Mouse (Mus musculus) thymus, adult 18-20 months (tissue): ENCODE measurements around the gene Eml1.

Experiments
- DNase-seq, 2 experiments: peaks; one replicate each; pipeline ENCODE4 v3.0.0; 2022; ENCODE audit warnings: mixed read lengths in 2 of 2

Eml1 gene

GRCm38 (mm10) chr12:108370596-108371428 is at the start of gene Eml1:
TSS of gene Eml1 (plus strand) at chr12:108370957.
- DNase-seq: no peak

GRCm38 (mm10) chr12:108326401-108326800 is 44.4 kb upstream of the Eml1 start:
- no peak for DNase-seq

GRCm38 (mm10) chr12:108327889-108328491 is 42.8 kb upstream of the Eml1 start:
- DNase-seq: no peak

- peak; percentile 51 to 60 for DNase-seq
Observed at GRCm38 (mm10) chr12:108333056-108333455, 37.7 kb upstream of the Eml1 start.

GRCm38 (mm10) chr12:108333481-108333882 is 37.3 kb upstream of the Eml1 start:
- peak in 1 of 2 experiments; percentile 16 for DNase-seq

- DNase-seq: peak; percentile 87 to 90
Observed at GRCm38 (mm10) chr12:108333895-108334445, 36.8 kb upstream of the Eml1 start, which contains the start of gene Cyp46a1. TSS of gene Cyp46a1 (plus strand) at chr12:108334381.

- peak in 1 of 2 experiments; percentile 6 for DNase-seq
Observed at GRCm38 (mm10) chr12:108334529-108334928, 36.2 kb upstream of the Eml1 start.

- no peak for DNase-seq
Observed at GRCm38 (mm10) chr12:108338572-108339190, 32.1 kb upstream of the Eml1 start.

GRCm38 (mm10) chr12:108348151-108348550 is 22.6 kb upstream of the Eml1 start:
- DNase-seq: no peak

- no peak for DNase-seq
Observed at GRCm38 (mm10) chr12:108349026-108349425, 21.7 kb upstream of the Eml1 start.

- DNase-seq: no peak
Observed at GRCm38 (mm10) chr12:108350931-108351330, 19.8 kb upstream of the Eml1 start.

- DNase-seq: no peak
Observed at GRCm38 (mm10) chr12:108352371-108353136, 18.2 kb upstream of the Eml1 start.

GRCm38 (mm10) chr12:108354284-108354683 is 16.5 kb upstream of the Eml1 start:
- DNase-seq: no peak

- no peak for DNase-seq
Observed at GRCm38 (mm10) chr12:108355271-108355670, 15.5 kb upstream of the Eml1 start.

GRCm38 (mm10) chr12:108355986-108356385 is 14.8 kb upstream of the Eml1 start:
- no peak for DNase-seq

GRCm38 (mm10) chr12:108363796-108364195 is 7.0 kb upstream of the Eml1 start:
- DNase-seq: peak in 1 of 2 experiments; percentile 12

- DNase-seq: no peak
Observed at GRCm38 (mm10) chr12:108365340-108365739, 5.4 kb upstream of the Eml1 start.

- DNase-seq: no peak
Observed at GRCm38 (mm10) chr12:108365868-108366267, 4.9 kb upstream of the Eml1 start.

GRCm38 (mm10) chr12:108367909-108368308 is 2.8 kb upstream of the Eml1 start:
- no peak for DNase-seq

- no peak for DNase-seq
Observed at GRCm38 (mm10) chr12:108368921-108369320, 1.8 kb upstream of the Eml1 start.

- no peak for DNase-seq
Observed at GRCm38 (mm10) chr12:108371429-108371765, 640 bp downstream of the Eml1 start.

GRCm38 (mm10) chr12:108372241-108372640 is 1.5 kb downstream of the Eml1 start:
- DNase-seq: no peak

GRCm38 (mm10) chr12:108373611-108374010 is 2.9 kb downstream of the Eml1 start:
- DNase-seq: no peak
